Mouse (Mus musculus): Measurements from ENCODE around the gene Retsat. TPM values are rescaled to one million over a fixed set of nuclear protein-coding genes. Genes with fewer than 3 reads are reported as not detected.

Gene Retsat
- total and polyA plus RNA-seq, 3 experiments = 15.5 to 27.7 (median 15.6) TPM

GRCm38 (mm10) chr6:72593011-72593803 lies 5.1 kb upstream of the Retsat start:
- no peak overlapping the region for H3K4me3 ChIP-seq (replicated peaks in 1 of 3; ENCODE audit: low read depth in 2 of 3, low read length in 2 of 3, poor library complexity in 1 of 3)
- H3K4me2 ChIP-seq (ENCODE audit: insufficient read depth, low read depth, poor library complexity, severe bottlenecking) = no peak overlapping the region
- dilution Hi-C loops (cut with MboI; ENCODE audit: extremely low pct_ligation_motif_present, extremely low pct_unique_long_range_greater_than_20kb, low sequenced_read_pairs) = no loop called here
- in situ Hi-C loops (cut with MboI; ENCODE audit: low pct_ligation_motif_present, low pct_unique_long_range_greater_than_20kb, low sequenced_read_pairs) = no loop called here
- no peaks in the 10 kb centered on the region for H3K9me3 ChIP-seq (replicated peaks; ENCODE audit: low read length)
- H3K27ac ChIP-seq (ENCODE audit: insufficient read depth, low read depth) = no peak overlapping the region
- no peak overlapping the region for H3K9ac ChIP-seq (ENCODE audit: insufficient read depth, low read depth)
- DNase-seq (ENCODE audit: extremely low read depth) = no peak
- H3K27me3 ChIP-seq (replicated peaks) = no peaks in the 10 kb centered on the region
- no peaks in the 10 kb centered on the region for H3K79me2 ChIP-seq (replicated peaks; ENCODE audit: control insufficient read depth, extremely low read depth, insufficient read depth, poor library complexity, severe bottlenecking)
- peaks cover 6 to 24% of the 10 kb centered on the region in 2 experiments for H3K4me1 ChIP-seq (ENCODE audit: control insufficient read depth in 1 of 2, insufficient read depth in 2 of 2)
- no peak for TF ChIP-seq ZC3H11A (IDR thresholded peaks at IDR 0.05; ENCODE audit: low read depth, low read length)
- no peak for TF ChIP-seq MAFK (IDR thresholded peaks at IDR 0.05; ENCODE audit: insufficient replicate concordance, low read length)
- TF ChIP-seq NELFE (IDR thresholded peaks at IDR 0.05; ENCODE audit: low read depth, low read length) = no peak
- no peak for TF ChIP-seq USF2 (conservative IDR thresholded peaks at IDR 0.05; ENCODE audit: low read depth, low read length)
- TF ChIP-seq RAD21 (IDR thresholded peaks at IDR 0.05; ENCODE audit: low read depth, low read length) = no peak
- TF ChIP-seq TCF12 (IDR thresholded peaks at IDR 0.05; ENCODE audit: low read depth, low read length) = no peak
- TF ChIP-seq MAZ (IDR thresholded peaks at IDR 0.05; ENCODE audit: low read depth, low read length) = no peak
- TF ChIP-seq UBTF (IDR thresholded peaks at IDR 0.05; ENCODE audit: low read depth, low read length) = no peak
- TF ChIP-seq SMC3 (IDR thresholded peaks at IDR 0.05; ENCODE audit: low read depth, low read length) = no peak
- TF ChIP-seq GABPA (IDR thresholded peaks at IDR 0.05; ENCODE audit: insufficient replicate concordance, low read depth, low read length) = no peak
- TF ChIP-seq ELF1 (IDR thresholded peaks at IDR 0.05; ENCODE audit: low read depth, low read length) = no peak
- no peak for TF ChIP-seq CHD1 (IDR thresholded peaks at IDR 0.05; ENCODE audit: low read depth, low read length)
- no peak for TF ChIP-seq JUND (conservative IDR thresholded peaks at IDR 0.05; ENCODE audit: low read depth, low read length)
- TF ChIP-seq HCFC1 (IDR thresholded peaks at IDR 0.05; ENCODE audit: low read depth, low read length) = no peak
- TF ChIP-seq ETS1 (conservative IDR thresholded peaks at IDR 0.05; ENCODE audit: low read depth, low read length) = no peak
- H3K36me3 ChIP-seq (replicated peaks in 1 of 2; ENCODE audit: control insufficient read depth in 1 of 2, insufficient read depth in 1 of 2, low read length in 1 of 2) = peaks cover 0 to 36% of the 10 kb centered on the region in 2 experiments

- H3K9ac ChIP-seq (ENCODE audit: insufficient read depth, low read depth) = no peak overlapping the region
- H3K27me3 ChIP-seq (replicated peaks) = no peaks in the 10 kb centered on the region
- H3K36me3 ChIP-seq (replicated peaks in 1 of 2; ENCODE audit: control insufficient read depth in 1 of 2, insufficient read depth in 1 of 2, low read length in 1 of 2) = peaks cover 0 to 35% of the 10 kb centered on the region in 2 experiments
- no peak for DNase-seq (ENCODE audit: extremely low read depth)
- H3K4me3 ChIP-seq (replicated peaks in 1 of 3; ENCODE audit: low read depth in 2 of 3, low read length in 2 of 3, poor library complexity in 1 of 3) = no peak overlapping the region
- peaks cover 6 to 22% of the 10 kb centered on the region in 2 experiments for H3K4me1 ChIP-seq (ENCODE audit: control insufficient read depth in 1 of 2, insufficient read depth in 2 of 2)
- in situ Hi-C loops (cut with MboI; ENCODE audit: low pct_ligation_motif_present, low pct_unique_long_range_greater_than_20kb, low sequenced_read_pairs) = no loop called here
- no peak overlapping the region for H3K27ac ChIP-seq (ENCODE audit: insufficient read depth, low read depth)
- H3K4me2 ChIP-seq (ENCODE audit: insufficient read depth, low read depth, poor library complexity, severe bottlenecking) = no peak overlapping the region
- dilution Hi-C loops (cut with MboI; ENCODE audit: extremely low pct_ligation_motif_present, extremely low pct_unique_long_range_greater_than_20kb, low sequenced_read_pairs) = no loop called here
- TF ChIP-seq JUND (conservative IDR thresholded peaks at IDR 0.05; ENCODE audit: low read depth, low read length) (no peak), NRF1 (IDR thresholded peaks at IDR 0.05; ENCODE audit: low read depth, low read length) (no peak), CHD2 (IDR thresholded peaks at IDR 0.05; ENCODE audit: low read length) (no peak), CTCF (conservative IDR thresholded peaks at IDR 0.05 in 1 of 2, IDR thresholded peaks at IDR 0.05 in 1 of 2; ENCODE audit: low read depth in 2 of 2, low read length in 2 of 2) (no peak), POLR2AphosphoS2 (IDR thresholded peaks at IDR 0.05; ENCODE audit: low read depth, low read length) (no peak), ELF1 (IDR thresholded peaks at IDR 0.05; ENCODE audit: low read depth, low read length) (no peak), POLR2A (IDR thresholded peaks at IDR 0.05; ENCODE audit: low read depth, low read length) (no peak)
- H3K79me2 ChIP-seq (replicated peaks; ENCODE audit: control insufficient read depth, extremely low read depth, insufficient read depth, poor library complexity, severe bottlenecking) = no peaks in the 10 kb centered on the region
- H3K9me3 ChIP-seq (replicated peaks; ENCODE audit: low read length) = no peaks in the 10 kb centered on the region
These were observed 4.4 kb upstream of the Retsat start for GRCm38 (mm10) chr6:72593914-72594313.

Measured in CH12.LX (cell line).